Mouse (Mus musculus): Measurements from ENCODE around the gene Exosc2.
"Not testable (repeated sequence)": the region's sequence is repeated elsewhere in the genome, so short reads cannot be mapped to it uniquely, and the experiment has no call there.

The Exosc2 gene

GRCm38 (mm10) chr2:31667332-31667731 is 3.2 kb upstream of the Exosc2 start:
- no peak for DNase-seq (ENCODE audit: low read depth, low spot score)

GRCm38 (mm10) chr2:31678641-31679040 is 8.1 kb downstream of the Exosc2 start:
- DNase-seq (ENCODE audit: low read depth, low spot score) = no peak

- not testable (repeated sequence) for DNase-seq (ENCODE audit: low read depth, low spot score)
These were observed 10.7 kb downstream of the Exosc2 start for GRCm38 (mm10) chr2:31681051-31681707.

GRCm38 (mm10) chr2:31681731-31682235 is 11.3 kb downstream of the Exosc2 start:
- DNase-seq (ENCODE audit: low read depth, low spot score) = no peak

- peak; percentile 48 for DNase-seq (ENCODE audit: low read depth, low spot score)
These were observed 13.2 kb downstream of the Exosc2 start for GRCm38 (mm10) chr2:31683666-31684065.

- peak; percentile 96 for DNase-seq (ENCODE audit: low read depth, low spot score)
These were observed 17.8 kb downstream of the Exosc2 start, which contains the start of gene Abl1 for GRCm38 (mm10) chr2:31688074-31688925. Abl1 (plus strand) TSS chr2:31688376.

- DNase-seq (ENCODE audit: low read depth, low spot score) = no peak
These were observed 18.5 kb downstream of the Exosc2 start for GRCm38 (mm10) chr2:31689045-31689444.

- DNase-seq (ENCODE audit: low read depth, low spot score) = no peak
These were observed 19.5 kb downstream of the Exosc2 start for GRCm38 (mm10) chr2:31690063-31690462.

GRCm38 (mm10) chr2:31698209-31698608 is 27.7 kb downstream of the Exosc2 start:
- no peak for DNase-seq (ENCODE audit: low read depth, low spot score)

GRCm38 (mm10) chr2:31700545-31701446 is 30.3 kb downstream of the Exosc2 start:
- no peak for DNase-seq (ENCODE audit: low read depth, low spot score)

GRCm38 (mm10) chr2:31703226-31703625 is 32.7 kb downstream of the Exosc2 start:
- no peak for DNase-seq (ENCODE audit: low read depth, low spot score)

GRCm38 (mm10) chr2:31705914-31706313 is 35.4 kb downstream of the Exosc2 start:
- DNase-seq (ENCODE audit: low read depth, low spot score) = no peak

- DNase-seq (ENCODE audit: low read depth, low spot score) = no peak
These were observed 36.0 kb downstream of the Exosc2 start for GRCm38 (mm10) chr2:31706531-31706930.

- no peak for DNase-seq (ENCODE audit: low read depth, low spot score)
These were observed 42.2 kb downstream of the Exosc2 start for GRCm38 (mm10) chr2:31712716-31713115.

- DNase-seq (ENCODE audit: low read depth, low spot score) = no peak
These were observed 43.3 kb downstream of the Exosc2 start for GRCm38 (mm10) chr2:31713813-31714212.

GRCm38 (mm10) chr2:31714780-31715179 is 44.3 kb downstream of the Exosc2 start:
- DNase-seq (ENCODE audit: low read depth, low spot score) = no peak

GRCm38 (mm10) chr2:31715985-31716384 is 45.5 kb downstream of the Exosc2 start:
- DNase-seq (ENCODE audit: low read depth, low spot score) = no peak

GRCm38 (mm10) chr2:31719202-31719880 is 48.8 kb downstream of the Exosc2 start:
- no peak for DNase-seq (ENCODE audit: low read depth, low spot score)

- DNase-seq (ENCODE audit: low read depth, low spot score) = no peak
These were observed 49.4 kb downstream of the Exosc2 start for GRCm38 (mm10) chr2:31719944-31720343.

GRCm38 (mm10) chr2:31720783-31721182 is 50.3 kb downstream of the Exosc2 start:
- DNase-seq (ENCODE audit: low read depth, low spot score) = no peak
